Mouse (Mus musculus) liver, adult 2 months (tissue): Measurements from ENCODE around the gene Shank1.

ENCODE experiments used
- CTCF ChIP-seq: fragments of 200-500 bp; IDR thresholded peaks from 2 replicates; pipeline ENCODE4 v1.5.1; 2011; ENCODE audit warnings: low read depth, low read length, control low read depth
- POLR2A ChIP-seq: fragments of 200-500 bp; IDR thresholded peaks from 2 replicates; pipeline ENCODE4 v1.6.1; 2011; ENCODE audit warnings: low read length, control low read depth; ENCODE audit not compliant: insufficient read depth; ENCODE audit errors: extremely low read depth

DNA sequence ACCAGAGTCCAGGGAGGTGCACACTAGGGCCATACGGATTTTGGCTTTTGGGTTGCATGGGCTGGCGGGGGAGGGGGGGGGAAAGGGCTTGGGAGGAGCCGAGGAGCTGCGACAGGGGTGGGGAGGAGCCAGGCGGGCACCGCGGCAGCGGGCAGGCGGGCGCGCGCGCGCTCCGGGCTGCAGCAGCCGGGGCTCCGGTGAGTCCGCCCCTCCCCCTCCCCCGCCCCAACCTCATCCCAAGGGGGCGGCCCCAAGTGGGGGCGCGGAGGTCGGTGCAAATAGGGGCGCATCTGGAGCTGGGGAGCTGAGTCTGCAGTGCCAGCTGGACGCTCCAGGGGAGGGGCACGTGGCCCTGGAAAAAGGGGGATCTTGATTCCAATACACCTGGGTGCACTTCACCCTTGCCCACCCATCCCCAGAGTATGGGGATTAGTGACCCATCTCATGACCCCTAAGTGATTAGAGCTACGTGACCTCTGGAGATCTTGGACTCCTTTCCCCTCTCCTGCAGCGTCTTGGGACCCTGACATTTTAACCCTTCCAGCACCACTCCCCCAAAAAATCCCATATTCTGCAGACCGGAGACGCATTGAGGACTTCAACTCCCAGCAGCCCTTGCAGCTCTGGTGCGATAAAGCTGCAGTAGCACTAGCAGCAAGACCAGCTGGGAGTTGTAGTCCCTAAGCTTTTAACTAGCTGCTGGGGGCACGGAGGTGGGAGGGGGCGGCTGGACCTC is 74.1 kb downstream of the Shank1 start, which contains the start of gene Syt3:
- TF ChIP-seq POLR2A (no peak), CTCF (no peak)
